Mouse (Mus musculus) C2C12 (cell line): Measurements from ENCODE around the gene Zscan18.

Experiments
- CEBPB ChIP-seq: IDR thresholded peaks from one replicate; pipeline ENCODE4 v1.6.1; 2011; ENCODE audit warnings: low read depth, mild to moderate bottlenecking, control low read depth, moderate library complexity
- CTCF ChIP-seq: IDR thresholded peaks from one replicate; pipeline ENCODE4 v1.5.1; 2011; ENCODE audit not compliant: control insufficient read depth, insufficient read depth, insufficient read length
- MYOD1 ChIP-seq: IDR thresholded peaks from one replicate; pipeline ENCODE4 v1.6.1; 2011; ENCODE audit warnings: low read depth; ENCODE audit not compliant: control insufficient read depth, insufficient read length

DNA sequence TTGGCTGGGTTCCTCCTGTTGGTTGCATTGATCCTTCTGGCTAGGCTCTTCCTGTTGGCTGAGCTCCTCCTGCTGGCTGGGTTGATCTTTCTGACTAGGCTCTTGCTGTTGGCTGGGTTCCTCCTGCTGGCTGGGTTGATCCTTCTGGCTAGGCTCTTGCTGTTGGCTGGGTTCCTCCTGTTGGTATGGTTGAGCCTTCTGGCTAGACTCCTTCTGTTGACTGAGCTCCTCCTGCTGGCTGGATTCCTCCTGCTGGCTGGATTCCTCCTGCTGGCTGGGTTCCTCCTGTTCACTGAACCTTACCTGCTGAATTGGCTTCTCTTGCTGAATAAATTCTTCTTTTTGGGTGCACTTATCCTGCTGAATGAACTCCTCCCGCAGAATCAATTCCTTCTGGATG lies 28.8 kb downstream of the Zscan18 start:
- TF ChIP-seq CTCF = no peak
- TF ChIP-seq MYOD1 = no peak
- TF ChIP-seq CEBPB = no peak
